Mouse (Mus musculus): ENCODE results near the gene Depdc7.
A peak's percentile ranks its signal among the peaks of the same experiment; 100 is the strongest.

Depdc7 gene

GRCm38 (mm10) chr2:104742741-104743064 is at the start of gene Depdc7:
Gene Depdc7 (minus strand): TSS chr2:104742878.
- DNase-seq (ENCODE audit: low read depth, low spot score): peak; percentile 16

DNA sequence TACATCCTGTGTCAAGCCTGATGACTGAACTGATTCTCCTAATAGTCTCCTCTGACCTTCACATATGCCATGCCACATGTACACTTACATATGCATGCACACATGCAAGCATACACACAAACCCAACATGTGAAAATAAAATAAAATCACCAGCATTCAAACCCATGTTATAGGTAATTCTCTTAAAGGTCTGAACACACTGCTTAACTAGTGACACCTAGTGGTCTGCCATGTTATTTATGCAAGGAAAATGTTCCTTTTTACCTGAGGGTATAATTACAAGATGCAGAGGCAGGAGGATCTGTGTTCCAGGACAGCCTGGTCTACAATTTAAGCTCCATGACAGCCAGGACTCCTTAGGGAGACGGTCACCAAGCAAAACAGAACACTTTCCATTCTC is 32.1 kb upstream of the Depdc7 start:
- no peak for DNase-seq (ENCODE audit: low read depth, low spot score)

DNA sequence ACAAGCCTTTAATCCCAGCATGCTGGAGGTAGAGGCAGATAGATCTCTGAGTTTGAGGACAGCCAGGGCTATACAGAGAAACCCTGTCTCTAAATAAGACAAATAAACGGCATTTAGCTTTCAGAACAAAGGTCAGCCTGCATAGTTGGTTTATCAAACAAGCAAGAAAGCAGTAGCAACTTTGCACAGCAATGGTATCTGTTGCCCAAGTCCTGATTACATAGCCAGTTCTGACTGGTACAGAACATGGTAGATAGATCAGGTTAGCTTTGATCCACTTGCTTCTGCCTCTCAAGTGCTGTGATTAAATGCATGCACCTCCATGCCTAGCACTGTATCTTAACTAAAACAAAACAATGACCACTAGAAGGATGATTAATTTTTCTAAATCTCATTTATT is 26.0 kb upstream of the Depdc7 start:
- no peak for DNase-seq (ENCODE audit: low read depth, low spot score)

GRCm38 (mm10) chr2:104764018-104764417 is 21.3 kb upstream of the Depdc7 start:
- no peak for DNase-seq (ENCODE audit: low read depth, low spot score)

- DNase-seq (ENCODE audit: low read depth, low spot score): no peak
Measured at GRCm38 (mm10) chr2:104763134-104763703, 20.5 kb upstream of the Depdc7 start.

- DNase-seq (ENCODE audit: low read depth, low spot score): no peak
Measured at GRCm38 (mm10) chr2:104750611-104751010, 7.9 kb upstream of the Depdc7 start.

GRCm38 (mm10) chr2:104748652-104749183 is 6.0 kb upstream of the Depdc7 start:
- no peak for DNase-seq (ENCODE audit: low read depth, low spot score)

DNA sequence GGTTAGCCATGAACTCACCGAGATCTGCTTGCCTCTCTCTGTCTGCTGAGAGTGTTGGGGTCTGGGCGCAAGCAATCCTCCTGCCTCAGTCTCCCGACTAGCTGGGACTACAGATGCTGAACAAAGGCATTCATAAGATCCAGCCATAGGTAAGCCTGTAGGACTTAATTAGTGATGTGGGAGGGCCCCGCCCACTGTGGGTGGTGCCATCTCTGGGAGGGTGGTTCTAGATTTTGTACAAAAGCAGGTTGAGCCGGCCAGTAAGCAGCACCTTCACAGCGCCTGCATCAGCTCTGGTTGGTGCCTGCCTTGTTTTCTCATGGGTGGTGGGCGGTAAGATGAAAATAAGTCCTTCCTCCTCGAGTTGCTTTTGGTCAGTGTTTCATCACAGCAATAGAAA is 3.6 kb upstream of the Depdc7 start:
- DNase-seq (ENCODE audit: low read depth, low spot score): no peak

- no peak for DNase-seq (ENCODE audit: low read depth, low spot score)
Measured at GRCm38 (mm10) chr2:104743971-104744370, 1.3 kb upstream of the Depdc7 start.

GRCm38 (mm10) chr2:104743160-104743559 is 482 bp upstream of the Depdc7 start:
- DNase-seq (ENCODE audit: low read depth, low spot score): no peak

GRCm38 (mm10) chr2:104741896-104742740 is 560 bp downstream of the Depdc7 start:
- DNase-seq (ENCODE audit: low read depth, low spot score): no peak

- DNase-seq (ENCODE audit: low read depth, low spot score): no peak
Measured at GRCm38 (mm10) chr2:104741015-104741758, 1.5 kb downstream of the Depdc7 start.

- no peak for DNase-seq (ENCODE audit: low read depth, low spot score)
Measured at GRCm38 (mm10) chr2:104740248-104740949, 2.3 kb downstream of the Depdc7 start.

DNA sequence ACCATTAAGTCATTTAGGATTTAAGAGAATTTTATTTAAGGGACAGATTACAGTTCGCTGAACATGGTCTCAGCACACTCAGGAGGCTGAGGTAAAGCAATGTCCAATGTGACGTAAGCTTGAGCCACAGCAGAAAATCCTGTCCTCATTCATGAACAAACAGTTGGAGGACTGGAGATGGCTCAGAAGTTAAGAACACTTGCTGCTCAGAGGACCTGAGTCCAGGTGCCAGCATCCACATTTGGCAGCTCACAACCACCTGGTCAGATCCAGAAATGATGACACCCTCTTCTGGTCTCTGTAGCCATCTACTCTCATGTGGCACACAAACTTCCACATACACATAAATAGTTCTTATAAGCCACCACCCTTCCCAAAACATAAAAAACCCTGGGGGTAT is 3.0 kb downstream of the Depdc7 start:
- DNase-seq (ENCODE audit: low read depth, low spot score): no peak

GRCm38 (mm10) chr2:104736241-104736640 is 6.4 kb downstream of the Depdc7 start:
- no peak for DNase-seq (ENCODE audit: low read depth, low spot score)

- DNase-seq (ENCODE audit: low read depth, low spot score): no peak
Measured at GRCm38 (mm10) chr2:104732562-104733256, 10.0 kb downstream of the Depdc7 start.

GRCm38 (mm10) chr2:104732033-104732444 is 10.6 kb downstream of the Depdc7 start:
- no peak for DNase-seq (ENCODE audit: low read depth, low spot score)

- DNase-seq (ENCODE audit: low read depth, low spot score): no peak
Measured at GRCm38 (mm10) chr2:104727369-104727768, 15.3 kb downstream of the Depdc7 start.

DNA sequence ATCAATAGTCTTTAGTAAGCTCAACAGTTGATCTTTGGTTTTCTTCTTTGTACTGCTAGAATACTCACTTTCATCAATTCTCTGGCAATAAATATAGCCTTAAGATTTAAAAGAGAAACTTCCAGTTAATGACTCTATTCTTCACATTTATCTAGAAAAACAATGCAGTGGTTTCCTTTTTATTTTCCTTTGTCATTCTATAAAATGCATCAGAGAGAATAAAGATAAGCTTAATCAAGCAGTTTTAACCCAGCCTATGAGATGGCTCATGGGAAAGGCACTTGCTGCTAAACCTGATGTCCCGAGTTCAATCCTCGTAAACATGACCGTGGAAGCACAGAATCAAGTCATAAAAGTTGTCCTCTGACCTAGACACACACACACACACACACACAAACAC is 20.7 kb downstream of the Depdc7 start:
- no peak for DNase-seq (ENCODE audit: low read depth, low spot score)

DNA sequence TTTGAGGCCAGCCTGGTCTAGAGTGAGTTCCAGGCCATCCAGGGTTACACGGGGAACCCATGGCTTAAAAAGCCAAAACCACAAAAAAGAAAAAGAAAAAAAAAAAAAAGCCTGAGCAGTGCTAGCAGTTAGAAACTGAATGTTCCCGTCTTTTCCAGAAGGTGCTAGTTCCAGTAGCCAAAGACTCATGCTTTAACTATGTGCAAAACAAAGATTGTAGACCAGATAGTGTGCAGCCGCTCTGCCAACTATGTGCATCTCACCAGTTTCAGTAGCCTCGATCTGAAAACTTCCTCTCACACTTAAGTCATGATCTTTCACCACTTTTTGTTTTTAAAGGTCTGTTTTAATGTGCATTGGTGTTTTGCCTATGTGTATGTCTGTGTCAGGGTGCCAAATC is 24.9 kb downstream of the Depdc7 start:
- no peak for DNase-seq (ENCODE audit: low read depth, low spot score)

DNA sequence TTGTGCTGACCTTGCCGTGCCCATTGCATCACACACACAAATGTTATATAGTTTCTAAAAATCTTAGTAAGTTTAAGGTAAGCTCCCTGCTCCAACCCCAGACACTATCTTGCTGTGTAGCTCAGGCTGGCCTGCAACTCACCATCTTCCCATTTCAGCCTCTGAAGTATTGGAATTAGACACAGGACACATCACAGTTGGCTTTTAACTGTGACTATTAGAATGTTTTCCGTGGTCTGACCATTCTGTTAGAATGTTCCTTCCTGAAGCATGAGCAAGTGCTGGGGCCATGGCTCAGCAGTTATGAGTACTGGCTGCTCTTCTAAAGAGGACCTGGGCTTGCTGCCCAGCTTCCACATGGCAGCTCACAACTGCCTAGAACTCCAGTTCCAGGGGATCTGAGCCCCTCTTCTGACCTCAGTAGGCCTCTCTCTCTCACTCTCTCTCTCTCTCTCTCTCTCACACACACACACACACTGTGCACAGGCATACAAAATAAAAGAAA is 25.4 kb downstream of the Depdc7 start:
- DNase-seq (ENCODE audit: low read depth, low spot score): no peak
